Mouse (Mus musculus) kidney, adult 2 months (tissue): ENCODE data around the gene Jade1.

ENCODE experiments used
- CTCF ChIP-seq: fragments of 200-500 bp; conservative IDR thresholded peaks from 2 replicates; pipeline ENCODE4 v1.5.1; 2011; ENCODE audit warnings: low read depth, mild to moderate bottlenecking, control low read depth, low read length, moderate library complexity, mixed read lengths; ENCODE audit not compliant: insufficient read depth, insufficient read length
- POLR2A ChIP-seq: fragments of 200-500 bp; IDR thresholded peaks from one replicate; pipeline ENCODE4 v1.6.1; 2011; ENCODE audit warnings: low read depth, low read length, control low read depth

DNA sequence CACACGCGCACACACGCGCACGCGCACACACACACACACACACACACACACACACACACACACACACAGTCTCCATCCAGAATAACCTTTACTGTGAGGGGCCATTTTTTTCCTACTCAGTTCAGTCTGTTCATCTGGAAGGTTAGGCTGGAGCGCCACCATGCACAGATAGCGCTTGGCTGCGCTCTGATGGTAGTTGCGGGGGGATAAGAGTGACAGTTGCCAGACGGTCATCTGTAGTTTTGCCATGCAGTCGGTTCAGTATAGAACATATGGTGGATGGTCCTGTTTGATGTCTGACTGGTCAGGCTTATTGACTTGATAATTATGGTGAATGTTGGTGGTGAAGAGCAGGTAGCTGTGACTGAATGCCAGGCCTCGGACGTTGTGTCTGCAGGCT lies 27.6 kb downstream of the Jade1 start:
- TF ChIP-seq CTCF (no peak), POLR2A (no peak)
